Mouse (Mus musculus) hindbrain, embryonic 14.5 days (tissue): ENCODE measurements at regions not wholly inside any gene's neighbourhood (a gene's known extent, or its start where the extent isn't known, plus 50 kb on each side); places are given as distances from the start of the nearest gene placed in this dataset.

Experiments
- ATAC-seq: fragments of 200-750 bp; cut with Nextera tagmentation; 2 replicates; pipeline ENCODE4 v1.8.0; 2017; ENCODE audit warnings: moderate number of reproducible peaks, mild to moderate bottlenecking, moderate TSS enrichment, moderate library complexity; ENCODE audit not compliant: low FRiP score
- DNase-seq: peaks from one replicate; pipeline ENCODE4 v3.0.0-alpha.2; 2015; ENCODE audit warnings: low spot score
- H3K27ac ChIP-seq: fragments of 300-500 bp; sonication (generic); 2 replicates; pipeline ENCODE4 v1.5.1; 2014; ENCODE audit warnings: mild to moderate bottlenecking, moderate library complexity
- H3K27me3 ChIP-seq: fragments of 300-500 bp; sonication (generic); 2 replicates; pipeline ENCODE4 v1.6.1; 2014; ENCODE audit warnings: mild to moderate bottlenecking, low read length, mixed read lengths; ENCODE audit not compliant: control insufficient read depth, insufficient read depth
- H3K36me3 ChIP-seq: fragments of 300-500 bp; sonication (generic); replicated peaks from 2 replicates; pipeline ENCODE4 v1.6.1; 2014; ENCODE audit not compliant: control insufficient read depth, insufficient read depth
- H3K4me1 ChIP-seq: fragments of 300-500 bp; sonication (generic); replicated peaks from 2 replicates; pipeline ENCODE4 v1.6.1; 2014; ENCODE audit warnings: antibody characterized with exemption, low read length, mixed read lengths; ENCODE audit not compliant: control insufficient read depth, insufficient read depth
- H3K4me2 ChIP-seq: fragments of 300-500 bp; sonication (generic); replicated peaks from 2 replicates; pipeline ENCODE4 v1.6.1; 2014; ENCODE audit warnings: mild to moderate bottlenecking, moderate library complexity
- H3K4me3 ChIP-seq: fragments of 300-500 bp; sonication (generic); replicated peaks from 2 replicates; pipeline ENCODE4 v1.5.1; 2014; ENCODE audit warnings: mild to moderate bottlenecking, low read length
- H3K9ac ChIP-seq: fragments of 300-500 bp; sonication (generic); 2 replicates; pipeline ENCODE4 v1.6.1; 2014
- H3K9me3 ChIP-seq: fragments of 300-500 bp; sonication (generic); 2 replicates; pipeline ENCODE4 v1.6.1; 2016; ENCODE audit warnings: low read length; ENCODE audit not compliant: control insufficient read depth
- WGBS: fragments of 180-500 bp; shearing (Covaris S2); extraction: QIAGEN DNeasy Blood & Tissue Kit; methylation state at CpG from one replicate; pipeline ENCODE4 v1.1.7; 2014; 5-methylcytosine and 5-hydroxymethylcytosine counted together

GRCm38 (mm10) chr10:66951935-66952334 lies 144.0 kb upstream of the Jmjd1c start:
- Histone ChIP-seq H3K4me3 (no peak overlapping the region), H3K27ac (no peak overlapping the region), H3K4me1 (peaks cover 3% of the 10 kb centered on the region; the same call in 1 of the 2 replicates), H3K9me3 (no peaks in the 10 kb centered on the region), H3K36me3 (no peaks in the 10 kb centered on the region), H3K27me3 (no peaks in the 10 kb centered on the region), H3K9ac (no peak overlapping the region), H3K4me2 (no peak overlapping the region)
- ATAC-seq (no peak), DNase-seq (no peak)
- WGBS: 74% methylated on average over 9 of the region's 9 CpGs

GRCm38 (mm10) chr10:66953248-66953975 lies 142.5 kb upstream of the Jmjd1c start:
- WGBS: 81% methylated on average over 10 of the region's 10 CpGs
- Histone ChIP-seq H3K4me1 (peaks cover 3% of the 10 kb centered on the region; the same call in 1 of the 2 replicates), H3K4me2 (no peak overlapping the region), H3K4me3 (no peak overlapping the region), H3K9ac (no peak overlapping the region), H3K36me3 (no peaks in the 10 kb centered on the region), H3K9me3 (no peaks in the 10 kb centered on the region), H3K27ac (no peak overlapping the region), H3K27me3 (no peaks in the 10 kb centered on the region)
- ATAC-seq (no peak), DNase-seq (no peak)

- 64% methylated on average over 4 of the region's 4 CpGs for WGBS
- no peaks in the 10 kb centered on the region for H3K9me3 ChIP-seq
- DNase-seq (no peak), ATAC-seq (no peak)
- no peak overlapping the region for H3K27ac ChIP-seq
- H3K9ac ChIP-seq: no peak overlapping the region
- H3K27me3 ChIP-seq: no peaks in the 10 kb centered on the region
- H3K36me3 ChIP-seq: no peaks in the 10 kb centered on the region
- peaks cover 3% of the 10 kb centered on the region; the same call in 1 of the 2 replicates for H3K4me1 ChIP-seq
- no peak overlapping the region for H3K4me3 ChIP-seq
- H3K4me2 ChIP-seq: no peak overlapping the region
These were observed 141.9 kb upstream of the Jmjd1c start for GRCm38 (mm10) chr10:66953976-66954505.

DNA sequence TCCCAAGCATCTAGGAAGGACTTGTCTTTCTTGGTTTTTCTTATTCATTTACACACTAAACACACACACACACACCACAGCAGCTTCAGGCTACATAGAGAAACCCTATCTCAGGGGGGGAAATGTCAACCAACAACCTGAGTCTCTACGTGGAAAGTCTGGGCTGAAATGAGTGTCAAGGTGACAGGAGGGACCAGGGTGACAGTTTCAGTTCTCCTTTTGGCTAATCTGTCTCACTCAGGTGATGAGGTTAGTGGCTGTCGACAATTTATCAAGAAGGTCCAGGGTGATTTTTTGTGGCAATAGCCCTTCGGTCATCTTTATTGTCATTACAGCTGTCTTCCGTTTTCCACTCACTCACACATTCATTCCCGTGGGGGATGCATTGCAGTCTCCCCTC lies 140.5 kb upstream of the Jmjd1c start:
- 69% methylated on average over 5 of the region's 5 CpGs for WGBS
- no peak for ATAC-seq
- H3K4me1 ChIP-seq: peaks cover 3% of the 10 kb centered on the region; the same call in 1 of the 2 replicates

DNA sequence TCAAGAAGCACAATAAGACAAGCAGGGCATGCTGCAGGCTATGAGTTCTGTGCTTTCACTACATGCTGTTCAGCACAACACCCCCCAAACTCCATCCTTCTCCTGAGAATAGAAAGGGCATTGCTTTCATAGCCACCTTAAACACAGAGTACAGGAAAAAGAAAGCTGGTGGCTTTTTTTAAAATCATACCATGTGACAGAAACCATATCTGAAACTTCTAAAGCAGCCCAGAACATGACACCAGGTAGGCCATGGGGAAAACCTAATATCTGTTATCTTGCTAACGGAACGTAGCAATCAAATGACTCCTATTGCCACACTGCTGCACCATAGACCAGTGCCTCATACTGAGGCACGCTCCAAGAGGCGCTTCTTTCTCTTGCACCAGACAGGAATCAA lies 139.3 kb upstream of the Jmjd1c start:
- no peaks in the 10 kb centered on the region for H3K9me3 ChIP-seq
- no peak overlapping the region for H3K4me2 ChIP-seq
- no peaks in the 10 kb centered on the region for H3K27me3 ChIP-seq
- H3K4me3 ChIP-seq: no peak overlapping the region
- no peak overlapping the region for H3K9ac ChIP-seq
- H3K27ac ChIP-seq: no peak overlapping the region
- DNase-seq (no peak), ATAC-seq (no peak)
- peaks cover 3% of the 10 kb centered on the region; the same call in 1 of the 2 replicates for H3K4me1 ChIP-seq
- 90% methylated on average over 4 of the region's 4 CpGs for WGBS
- H3K36me3 ChIP-seq: no peaks in the 10 kb centered on the region

More for the DNA sequence above, 140.5 kb upstream of the Jmjd1c start:
- Histone ChIP-seq H3K4me2 (no peak overlapping the region), H3K4me3 (no peak overlapping the region), H3K9ac (no peak overlapping the region), H3K36me3 (no peaks in the 10 kb centered on the region), H3K9me3 (no peaks in the 10 kb centered on the region), H3K27me3 (no peaks in the 10 kb centered on the region), H3K27ac (no peak overlapping the region)
- DNase-seq: no peak

DNA sequence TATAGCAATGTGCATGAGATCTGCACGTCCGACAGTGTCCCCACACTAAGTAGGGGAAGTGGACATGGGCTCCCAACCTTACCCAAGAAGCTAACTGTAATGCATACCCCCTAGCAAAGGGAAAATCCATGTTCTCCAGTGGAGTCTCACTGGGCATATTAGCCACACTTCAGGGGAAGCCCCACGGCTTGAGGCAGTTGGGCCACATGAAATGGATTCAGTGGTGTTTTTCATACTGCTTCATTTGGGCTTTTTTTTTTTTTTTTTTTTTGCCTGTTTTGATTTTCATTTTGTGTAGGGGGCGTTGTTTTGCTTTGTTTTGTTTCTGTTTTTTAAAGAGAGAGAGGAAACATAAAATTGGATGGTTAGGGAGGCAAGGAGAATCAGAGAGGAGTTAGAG lies 138.6 kb upstream of the Jmjd1c start:
- H3K4me1 ChIP-seq: peaks cover 3% of the 10 kb centered on the region; the same call in 1 of the 2 replicates
- H3K36me3 ChIP-seq: no peaks in the 10 kb centered on the region
- no peaks in the 10 kb centered on the region for H3K9me3 ChIP-seq
- DNase-seq (no peak), ATAC-seq (no peak)
- no peak overlapping the region for H3K27ac ChIP-seq
- no peak overlapping the region for H3K9ac ChIP-seq
- 80% methylated on average over 4 of the region's 4 CpGs for WGBS
- H3K4me2 ChIP-seq: no peak overlapping the region
- H3K27me3 ChIP-seq: no peaks in the 10 kb centered on the region
- H3K4me3 ChIP-seq: no peak overlapping the region
